Comparison of ENCODE assay signal across 17 mouse cellular contexts in the genomic region with DNA sequence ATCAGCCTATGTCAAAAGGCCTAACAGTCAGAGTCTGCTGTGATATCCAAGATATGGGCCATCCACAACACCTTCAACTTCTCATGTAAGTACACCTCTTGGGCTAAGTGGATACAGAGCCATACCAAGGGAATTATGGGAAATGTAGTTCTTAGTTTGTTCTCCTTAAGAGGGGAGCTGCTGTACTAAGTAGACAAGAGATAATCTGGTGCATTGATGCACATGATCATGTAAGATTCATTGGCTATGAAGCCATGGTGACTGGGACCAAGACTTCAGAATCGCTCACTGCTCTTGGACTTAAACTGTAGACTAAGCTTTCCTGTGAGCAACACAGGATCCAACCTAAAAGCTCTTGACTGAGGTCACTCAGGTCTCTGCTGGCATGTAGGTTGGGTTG. TPM values are rescaled to one million over a fixed set of nuclear protein-coding genes. Genes with fewer than 3 reads are reported as not detected.
"Had no signal": no experiment of that assay in that cellular context is flagged by ENCODE, and none has a peak within 500 bp of the region (broad histone marks: within the 10 kb centered on the region; RNA-seq: fewer than 3 reads in every experiment).

No protein-coding gene starts in this region.

- H3K27me3 ChIP-seq: neural tube, embryonic 13.5 days; neural tube, embryonic 15.5 days; stomach, embryonic 15.5 days had no signal

- H3K36me3 ChIP-seq: neural tube, embryonic 13.5 days; neural tube, embryonic 15.5 days; stomach, embryonic 15.5 days had no signal

- H3K4me1 ChIP-seq: neural tube, embryonic 13.5 days; neural tube, embryonic 15.5 days; stomach, embryonic 15.5 days had no signal

- H3K27ac ChIP-seq: neural tube, embryonic 13.5 days; neural tube, embryonic 15.5 days; stomach, embryonic 15.5 days; stomach, postnatal 0 days had no signal

- H3K9me3 ChIP-seq: neural tube, embryonic 15.5 days; stomach, embryonic 15.5 days had no signal

- DNase-seq: retina, postnatal 1 day; right cerebral cortex, adult 18-20 months; right cerebral cortex, postnatal 14 days; right cerebral cortex, postnatal 25 days; right cerebral cortex, postnatal 4 days; spleen, adult 18-20 months; thymus, adult 18-20 months; thymus, adult 2 months; thymus, postnatal 14 days; thymus, postnatal 25 days; thymus, postnatal 36 days; thymus, postnatal 4 days had no signal

- H3K4me3 ChIP-seq: neural tube, embryonic 13.5 days; neural tube, embryonic 15.5 days; stomach, embryonic 15.5 days had no signal

- H3K4me2 ChIP-seq: neural tube, embryonic 13.5 days; neural tube, embryonic 15.5 days; stomach, embryonic 15.5 days had no signal

- H3K9ac ChIP-seq: neural tube, embryonic 13.5 days; neural tube, embryonic 15.5 days; stomach, embryonic 15.5 days had no signal

RNA-seq across cellular contexts. Expression of gene Coro2b, which starts 31.0 kb away (rescaled TPM):
- total RNA-seq: neutrophil, adult 5-6 weeks had no signal
